Mouse (Mus musculus) heart, embryonic 13.5 days (tissue): ENCODE data around the gene Mrgprd. TPM values are rescaled to one million over a fixed set of nuclear protein-coding genes. Genes with fewer than 3 reads are reported as not detected.

ENCODE experiments used
- ATAC-seq: fragments of 200-750 bp; cut with Nextera tagmentation; 2 replicates; pipeline ENCODE4 v1.8.0; 2017; ENCODE audit warnings: moderate TSS enrichment; ENCODE audit not compliant: insufficient number of reproducible peaks, low FRiP score, low TSS enrichment; ENCODE audit errors: extremely low read depth
- H3K27ac ChIP-seq: fragments of 300-500 bp; sonication (generic); replicated peaks from 2 replicates; pipeline ENCODE4 v1.5.1; 2015; ENCODE audit warnings: moderate library complexity, mild to moderate bottlenecking, inconsistent platforms
- H3K27me3 ChIP-seq: fragments of 300-500 bp; sonication (generic); replicated peaks from 2 replicates; pipeline ENCODE4 v1.6.1; 2015; ENCODE audit warnings: mild to moderate bottlenecking, inconsistent platforms
- H3K36me3 ChIP-seq: fragments of 300-500 bp; sonication (generic); 2 replicates; pipeline ENCODE4 v1.6.1; 2015; ENCODE audit warnings: mild to moderate bottlenecking, inconsistent platforms
- H3K4me1 ChIP-seq: fragments of 300-500 bp; sonication (generic); 2 replicates; pipeline ENCODE4 v1.6.1; 2015; ENCODE audit warnings: inconsistent platforms
- H3K4me2 ChIP-seq: fragments of 300-500 bp; sonication (generic); 2 replicates; pipeline ENCODE4 v1.6.1; 2015; ENCODE audit warnings: inconsistent platforms, mild to moderate bottlenecking, moderate library complexity
- H3K4me3 ChIP-seq: fragments of 300-500 bp; sonication (generic); 2 replicates; pipeline ENCODE4 v1.5.1; 2015; ENCODE audit warnings: moderate library complexity, mild to moderate bottlenecking, inconsistent platforms
- H3K9ac ChIP-seq: fragments of 300-500 bp; sonication (generic); 2 replicates; pipeline ENCODE4 v1.6.1; 2015; ENCODE audit warnings: inconsistent platforms, mild to moderate bottlenecking, moderate library complexity
- H3K9me3 ChIP-seq: fragments of 300-500 bp; sonication (generic); 2 replicates; pipeline ENCODE4 v1.6.1; 2016; ENCODE audit warnings: inconsistent platforms
- WGBS: fragments of 180-500 bp; shearing (Covaris S2); methylation state at CpG from one replicate; pipeline ENCODE4 v1.1.7; 2015; ENCODE audit warnings: mixed read lengths; 5-methylcytosine and 5-hydroxymethylcytosine counted together
- polyA plus RNA-seq: library from polyadenylated mRNA; unstranded; fragments of >200 nt; fragmentation: Nextera tagmentation; extraction: Ambion mirVana; gene quantifications from 2 replicates; pipeline ENCODE4 v1.2.1, GENCODE M21; 2015

Mrgprd gene
- polyA plus RNA-seq, 1 experiment from 2014 or later: not detected

- H3K9me3 ChIP-seq: no peaks in the 10 kb centered on the region
- ATAC-seq: no peak
- WGBS: 38% methylated on average over 2 of the region's 2 CpGs
Measured at GRCm38 (mm10) chr7:145330641-145331040, 16.0 kb downstream of the Mrgprd start.

GRCm38 (mm10) chr7:145332376-145333041, 17.9 kb downstream of the Mrgprd start:
- Histone ChIP-seq H3K27ac (no peak overlapping the region), H3K4me3 (no peak overlapping the region), H3K9ac (no peak overlapping the region), H3K36me3 (no peaks in the 10 kb centered on the region), H3K27me3 (no peaks in the 10 kb centered on the region), H3K4me2 (no peak overlapping the region), H3K4me1 (peaks cover 27% of the 10 kb centered on the region), H3K9me3 (no peaks in the 10 kb centered on the region)
- no peak for ATAC-seq
- WGBS: 6% methylated on average over 1 of the region's 1 CpGs

More at GRCm38 (mm10) chr7:145330641-145331040, 16.0 kb downstream of the Mrgprd start:
- Histone ChIP-seq H3K4me2 (no peak overlapping the region), H3K4me1 (peaks cover 27% of the 10 kb centered on the region), H3K36me3 (no peaks in the 10 kb centered on the region), H3K9ac (no peak overlapping the region), H3K4me3 (no peak overlapping the region), H3K27me3 (no peaks in the 10 kb centered on the region), H3K27ac (no peak overlapping the region)

GRCm38 (mm10) chr7:145333936-145334335, 19.3 kb downstream of the Mrgprd start:
- no peak for ATAC-seq
- Histone ChIP-seq H3K4me3 (no peak overlapping the region), H3K9ac (no peak overlapping the region), H3K36me3 (no peaks in the 10 kb centered on the region), H3K4me1 (peaks cover 27% of the 10 kb centered on the region), H3K27ac (no peak overlapping the region), H3K9me3 (no peaks in the 10 kb centered on the region), H3K4me2 (no peak overlapping the region), H3K27me3 (no peaks in the 10 kb centered on the region)
- WGBS: 75% methylated on average over 6 of the region's 6 CpGs

- Histone ChIP-seq H3K4me1 (peaks cover 26% of the 10 kb centered on the region), H3K9ac (no peak overlapping the region), H3K9me3 (no peaks in the 10 kb centered on the region), H3K27ac (no peak overlapping the region), H3K27me3 (no peaks in the 10 kb centered on the region), H3K36me3 (no peaks in the 10 kb centered on the region), H3K4me2 (no peak overlapping the region), H3K4me3 (no peak overlapping the region)
- ATAC-seq: no peak
- WGBS: 64% methylated on average over 4 of the region's 4 CpGs
Measured at GRCm38 (mm10) chr7:145334428-145335027, 19.9 kb downstream of the Mrgprd start.

- Histone ChIP-seq H3K9me3 (no peaks in the 10 kb centered on the region), H3K4me3 (no peak overlapping the region), H3K27ac (no peak overlapping the region), H3K27me3 (no peaks in the 10 kb centered on the region), H3K9ac (no peak overlapping the region), H3K36me3 (no peaks in the 10 kb centered on the region), H3K4me1 (peaks cover 19% of the 10 kb centered on the region), H3K4me2 (no peak overlapping the region)
- ATAC-seq: no peak
Measured at GRCm38 (mm10) chr7:145335199-145335598, 20.6 kb downstream of the Mrgprd start.

- Histone ChIP-seq H3K9me3 (no peaks in the 10 kb centered on the region), H3K27me3 (no peaks in the 10 kb centered on the region), H3K4me3 (no peak overlapping the region), H3K27ac (no peak overlapping the region), H3K9ac (no peak overlapping the region), H3K4me2 (no peak overlapping the region), H3K4me1 (peaks cover 14% of the 10 kb centered on the region), H3K36me3 (no peaks in the 10 kb centered on the region)
- no peak for ATAC-seq
- WGBS: 66% methylated on average over 3 of the region's 3 CpGs
Measured at GRCm38 (mm10) chr7:145335616-145336332, 21.1 kb downstream of the Mrgprd start.

GRCm38 (mm10) chr7:145337889-145338288, 23.3 kb downstream of the Mrgprd start:
- no peak overlapping the region for H3K27ac ChIP-seq
- H3K4me3 ChIP-seq: no peak overlapping the region
- peaks cover 4% of the 10 kb centered on the region for H3K4me1 ChIP-seq
- WGBS: 50% methylated on average over 2 of the region's 2 CpGs
- no peak overlapping the region for H3K9ac ChIP-seq
- no peaks in the 10 kb centered on the region for H3K36me3 ChIP-seq
- H3K9me3 ChIP-seq: no peaks in the 10 kb centered on the region
- no peaks in the 10 kb centered on the region for H3K27me3 ChIP-seq
- ATAC-seq: no peak
- H3K4me2 ChIP-seq: no peak overlapping the region

GRCm38 (mm10) chr7:145340248-145340904, 25.7 kb downstream of the Mrgprd start:
- H3K4me1 ChIP-seq: no peaks in the 10 kb centered on the region
- H3K27ac ChIP-seq: no peak overlapping the region
- WGBS: 89% methylated on average over 5 of the region's 5 CpGs
- no peak for ATAC-seq
- no peaks in the 10 kb centered on the region for H3K27me3 ChIP-seq
- no peaks in the 10 kb centered on the region for H3K9me3 ChIP-seq
- no peak overlapping the region for H3K4me2 ChIP-seq
- no peak overlapping the region for H3K9ac ChIP-seq
- H3K36me3 ChIP-seq: no peaks in the 10 kb centered on the region
- no peak overlapping the region for H3K4me3 ChIP-seq

Other genes with a start within 250 kb of the Mrgprd start
- 0.16 and 0.29 TPM in 2 replicates for gene 1810010D01Rik, start 106.7 kb upstream of the Mrgprd start, polyA plus RNA-seq
- gene Tpcn2, start 30.8 kb upstream of the Mrgprd start, polyA plus RNA-seq: 4.4 and 5.7 TPM in 2 replicates
- 0.23 and 0.25 TPM in 2 replicates for gene Mrgprf, start 14.0 kb upstream of the Mrgprd start, polyA plus RNA-seq